Mouse (Mus musculus) cerebellum, adult 9-11 months (tissue): ENCODE data around the gene Rasip1.
"Not testable (repeated sequence)": the region's sequence is repeated elsewhere in the genome, so short reads cannot be mapped to it uniquely, and the experiment has no call there.

Source experiments
- DNase-seq: peaks from one replicate; pipeline ENCODE4 v3.0.0; 2022

Gene Rasip1

DNA sequence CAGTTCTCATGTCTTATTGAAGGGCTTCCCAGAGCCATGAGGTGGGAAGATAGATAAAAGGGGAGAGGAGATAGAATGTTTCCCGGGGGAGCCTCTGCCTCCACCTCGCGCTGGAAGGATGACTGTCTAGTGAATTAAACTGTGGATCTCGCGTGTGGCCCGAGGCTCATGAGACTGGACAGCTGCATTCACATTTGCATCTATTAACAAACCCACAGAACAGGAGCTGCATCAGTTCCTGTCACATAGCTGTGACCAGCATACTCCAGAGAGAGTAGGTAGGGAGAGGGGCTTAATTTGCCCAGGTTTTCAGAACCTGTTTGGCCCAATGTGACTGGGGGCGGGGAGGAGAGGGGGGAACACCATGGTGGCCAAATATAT lies 18.3 kb downstream of the Rasip1 start:
- DNase-seq, result peak; percentile 33

DNA sequence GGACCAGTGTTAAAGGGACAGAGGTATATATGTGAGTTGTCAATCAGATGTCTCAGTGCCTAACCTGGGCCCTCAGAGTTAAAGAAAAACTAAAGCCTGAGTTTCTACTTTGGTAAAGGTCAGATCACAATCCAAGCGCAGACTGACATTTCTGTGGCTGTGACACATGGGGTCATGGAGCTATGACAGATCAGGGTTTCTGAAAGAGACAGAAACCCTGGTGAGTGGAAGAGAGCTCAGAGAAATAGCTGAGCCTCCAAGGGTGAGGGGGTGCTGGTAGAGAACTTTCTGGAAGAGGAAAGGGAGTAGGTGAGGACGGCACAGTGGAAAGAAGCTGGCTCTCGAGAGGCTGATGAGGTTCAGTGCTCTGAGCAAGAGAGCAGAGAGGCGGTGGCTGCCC lies 19.4 kb downstream of the Rasip1 start:
- DNase-seq, result peak; percentile 7

DNA sequence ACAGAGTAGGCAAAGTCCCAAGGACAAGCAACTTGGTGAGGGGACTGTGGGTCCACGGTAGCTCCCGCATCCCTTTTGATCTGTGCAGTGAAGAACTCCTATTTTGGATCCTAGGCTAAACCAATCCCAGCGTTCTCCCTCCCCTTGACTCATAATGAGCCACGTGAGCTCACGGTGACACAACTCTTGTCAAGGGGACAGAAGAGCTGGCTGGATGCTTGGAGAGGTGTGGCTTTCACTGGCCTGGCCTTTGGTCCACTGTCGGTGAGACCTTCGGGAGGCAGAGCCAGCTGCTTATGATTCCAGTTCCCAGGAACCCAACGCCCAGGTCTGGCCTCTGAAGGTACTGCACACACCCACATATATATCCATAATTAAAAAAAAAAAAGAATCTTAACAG lies 22.1 kb downstream of the Rasip1 start:
- no peak for DNase-seq

DNA sequence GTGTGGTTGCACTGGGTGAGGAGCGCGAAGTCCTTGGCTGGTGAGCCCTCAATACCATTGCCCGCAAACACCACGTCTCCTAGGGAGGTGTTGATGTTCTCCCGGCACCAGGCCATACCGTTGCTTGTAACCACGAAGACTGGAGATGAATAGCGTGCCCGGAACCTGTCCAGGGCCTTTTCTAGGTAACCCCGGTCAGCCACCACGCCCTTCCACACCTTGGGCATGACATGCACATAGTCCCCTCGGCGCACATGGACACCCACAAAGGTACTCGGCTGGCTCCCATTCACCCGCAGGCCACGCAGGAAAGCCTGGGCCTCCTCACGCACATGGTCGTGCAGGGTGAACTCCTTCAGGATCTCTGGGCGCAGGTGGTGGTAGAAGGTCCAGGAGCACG lies 23.2 kb downstream of the Rasip1 start:
- DNase-seq, result not testable (repeated sequence)

DNA sequence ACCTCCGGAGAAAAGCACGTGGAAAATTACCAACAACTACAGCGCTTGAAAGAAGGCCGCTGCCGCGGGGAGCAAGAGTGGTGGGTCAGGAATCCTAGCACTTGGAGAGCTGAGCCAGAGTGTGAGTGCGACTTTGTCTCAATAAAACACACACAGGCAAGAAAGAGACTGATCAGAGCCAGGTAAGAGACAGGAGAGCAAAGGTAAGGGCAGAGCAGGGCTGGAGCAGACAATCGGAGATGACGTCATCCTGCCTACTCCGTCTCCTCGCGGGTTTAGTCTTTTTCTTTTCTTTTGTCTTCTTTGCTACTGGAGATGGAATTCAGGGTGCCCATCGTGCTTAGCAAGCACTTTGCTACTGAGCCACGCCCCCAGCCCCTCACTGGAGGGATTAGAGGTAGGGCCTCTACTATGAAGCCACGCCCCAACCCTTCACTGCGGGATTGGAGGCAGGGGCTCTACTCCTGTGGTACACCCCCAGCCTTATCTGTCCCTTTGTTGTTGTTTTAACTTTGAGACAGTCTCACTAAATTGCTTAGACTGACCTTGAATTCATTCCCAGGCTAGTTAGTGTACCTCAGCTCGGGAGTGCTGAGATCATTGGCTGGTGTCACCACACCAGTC lies 27.2 kb downstream of the Rasip1 start:
- DNase-seq, result no peak

DNA sequence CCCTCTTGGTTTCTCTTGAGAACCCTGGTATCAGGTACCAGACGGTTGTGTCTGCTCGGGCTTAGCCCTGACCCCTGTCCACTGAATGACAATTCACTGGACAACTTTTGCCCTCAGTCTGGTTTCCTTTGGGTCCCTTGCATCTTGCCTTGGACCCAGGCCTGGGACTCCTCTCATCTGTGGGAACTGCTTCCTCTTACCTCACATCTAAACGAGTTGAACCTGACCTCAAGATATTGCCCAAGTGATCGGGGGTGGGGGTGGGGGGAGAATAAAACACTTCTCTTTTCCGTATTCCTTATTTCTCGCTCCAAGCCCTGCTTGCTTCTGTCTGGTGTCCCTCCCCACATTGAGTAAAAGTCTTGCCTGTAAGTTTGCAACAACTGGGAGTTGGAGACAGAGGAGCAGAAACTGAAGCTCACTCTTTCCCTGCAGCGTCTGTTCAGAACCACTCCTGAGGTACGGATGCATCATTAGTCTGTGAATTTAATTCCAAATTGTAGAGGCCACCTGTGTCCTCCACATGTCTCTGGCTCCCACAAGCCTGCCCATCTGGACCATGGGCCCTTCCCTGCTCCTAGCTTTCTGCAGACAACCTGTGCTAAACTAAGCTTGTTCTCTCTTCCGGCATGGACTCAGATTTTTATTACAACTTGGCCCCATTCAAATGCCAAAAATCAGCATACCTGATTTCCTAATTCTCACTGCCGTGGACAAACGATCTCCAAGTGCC lies 33.6 kb downstream of the Rasip1 start:
- no peak for DNase-seq

DNA sequence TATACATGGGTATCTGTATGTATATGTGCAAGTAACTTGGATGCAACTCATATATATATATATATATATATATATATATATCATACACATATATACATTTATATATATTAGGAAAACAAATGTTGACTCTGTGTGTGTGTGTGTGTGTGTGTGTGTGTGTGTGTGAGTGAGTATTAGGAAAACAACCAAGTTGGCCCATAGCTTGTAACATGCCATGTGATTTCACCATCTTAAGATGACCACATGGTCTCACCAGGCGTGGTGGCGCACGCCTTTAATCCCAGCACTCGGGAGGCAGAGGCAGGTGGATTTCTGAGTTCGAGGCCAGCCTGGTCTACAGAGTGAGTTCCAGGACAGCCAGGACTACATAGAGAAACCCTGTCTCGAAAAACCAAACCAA lies 34.4 kb downstream of the Rasip1 start:
- DNase-seq, result not testable (repeated sequence)

DNA sequence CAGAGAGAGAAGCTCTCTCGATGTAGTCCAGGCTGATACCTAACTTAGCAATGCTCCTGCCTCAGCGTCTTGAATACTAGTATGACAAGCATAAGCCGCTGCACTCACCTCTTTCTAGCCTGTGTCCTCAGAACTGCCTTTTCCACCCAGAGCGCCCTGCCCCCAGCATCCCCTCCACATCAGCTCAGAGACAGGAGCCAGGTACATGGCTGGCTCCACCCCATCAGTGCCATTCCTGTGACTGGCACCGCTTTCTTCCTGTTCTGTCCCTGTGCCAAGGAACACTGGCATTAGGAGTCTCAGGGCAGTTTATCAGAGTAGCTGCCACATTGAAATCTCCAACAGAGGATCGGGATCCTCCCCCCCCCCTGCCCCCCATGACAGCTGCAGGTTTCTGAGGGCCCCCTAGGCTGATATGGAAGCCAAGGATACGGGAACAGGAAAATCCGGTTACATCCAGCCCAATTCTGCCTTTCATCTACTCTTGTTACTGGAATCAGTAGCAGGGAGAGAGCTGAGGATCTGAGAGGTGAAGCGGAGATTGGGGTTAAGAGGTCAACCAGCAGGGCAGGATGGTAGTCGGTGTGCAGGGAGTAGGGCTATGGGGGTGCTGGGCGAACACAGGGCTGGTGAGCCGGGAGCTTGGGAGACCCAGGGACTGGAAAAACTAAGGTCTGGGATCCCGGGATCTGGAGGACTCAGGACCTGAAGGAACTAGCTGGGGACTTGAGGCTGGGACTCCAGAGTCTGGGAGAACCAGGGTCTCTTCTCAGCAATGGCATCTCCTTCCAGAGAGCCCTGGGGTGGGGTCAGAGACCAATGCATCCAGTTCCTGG lies 38.2 kb downstream of the Rasip1 start:
- DNase-seq, result no peak

DNA sequence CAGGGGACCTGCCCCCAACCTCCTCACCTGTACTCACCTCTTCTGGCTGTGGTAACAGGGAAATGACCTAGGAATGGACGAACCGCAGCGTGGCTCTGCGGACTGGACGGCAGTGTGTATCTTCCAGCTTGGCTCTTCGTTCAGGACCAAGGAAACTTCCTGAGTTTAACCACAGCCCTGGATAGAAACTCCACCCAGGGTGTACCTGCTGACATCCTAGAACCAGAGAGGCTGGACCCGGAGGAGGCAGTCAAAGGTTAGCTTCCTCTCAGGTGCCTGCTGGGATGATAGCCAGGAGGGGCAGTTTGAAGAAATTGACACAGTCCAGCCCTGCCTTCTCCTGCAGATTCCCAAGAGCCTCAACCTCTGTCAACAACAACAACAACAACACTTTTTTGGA lies 38.9 kb downstream of the Rasip1 start, which contains the start of gene Fut2:
TSS of gene Fut2 (minus strand) at position 234 of the 400 bp plus-strand sequence.
- DNase-seq, result no peak

DNA sequence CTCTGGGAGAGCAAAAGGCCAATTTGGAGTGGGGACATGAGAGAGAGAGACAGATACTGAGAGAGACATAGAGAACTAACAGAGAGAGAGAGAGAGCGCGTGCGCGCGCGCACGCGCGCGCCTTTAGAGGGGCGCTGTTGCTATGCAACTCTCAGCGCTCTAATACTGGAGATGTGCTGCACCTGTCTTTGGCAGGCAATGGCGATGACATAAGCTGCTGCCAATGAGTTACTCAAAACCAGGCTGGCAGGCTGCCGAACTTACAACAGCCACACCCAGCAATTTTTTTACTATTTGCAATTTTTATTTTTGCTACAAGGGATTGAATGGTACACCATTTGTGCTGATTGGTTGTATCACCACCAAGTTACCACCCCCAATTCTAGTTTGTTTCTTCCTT lies 40.5 kb downstream of the Rasip1 start:
- DNase-seq, result no peak

DNA sequence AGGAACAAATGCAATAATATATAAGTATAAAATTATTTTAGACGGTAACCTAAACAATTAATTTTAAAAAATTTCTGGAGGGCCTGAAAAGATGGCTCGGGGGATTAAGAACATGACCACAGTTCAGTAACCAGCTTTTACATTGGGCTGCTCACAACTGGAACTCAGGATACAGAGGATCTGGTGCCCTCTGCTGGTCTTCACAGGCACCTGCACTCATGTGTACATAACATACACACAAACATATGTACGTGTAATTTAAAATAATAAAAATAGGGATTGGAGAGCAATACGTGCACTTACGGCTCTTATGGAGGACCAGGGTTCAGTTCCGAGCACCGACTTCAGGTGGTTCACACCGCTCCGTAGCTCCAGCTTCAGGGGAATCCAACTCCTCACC lies 41.6 kb downstream of the Rasip1 start:
- DNase-seq, result no peak

DNA sequence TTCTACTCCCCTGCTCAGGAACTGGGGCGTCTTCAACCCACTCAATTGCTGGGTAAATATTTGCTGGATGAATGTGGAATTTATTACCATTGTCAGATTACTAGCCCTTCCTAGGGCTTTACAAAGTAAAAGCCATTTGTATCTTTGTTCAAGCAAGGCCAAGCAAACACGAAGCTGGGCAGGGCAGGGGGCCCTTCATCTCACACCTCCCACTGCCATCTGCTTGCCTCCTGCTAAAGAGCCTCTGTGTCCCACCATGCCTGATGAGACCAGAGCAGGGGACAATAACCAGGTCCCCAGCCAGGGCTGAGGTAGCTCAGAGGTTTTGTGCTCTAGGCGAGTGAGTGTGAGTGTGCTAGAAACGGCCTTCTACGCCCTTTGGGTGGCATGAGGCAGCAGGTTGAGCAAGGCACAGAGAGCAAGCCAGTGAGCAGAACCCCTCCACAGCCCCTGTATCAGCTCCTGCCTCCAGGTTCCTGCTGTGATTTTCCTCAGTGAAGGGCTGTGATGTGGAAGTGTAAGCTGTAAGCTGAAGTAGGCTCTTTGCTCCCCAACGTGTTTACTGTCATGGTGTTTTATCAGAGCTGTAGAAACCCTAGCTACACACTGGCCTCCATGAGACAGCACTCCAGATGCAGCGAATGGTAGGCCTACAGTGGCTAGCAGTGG lies 50.5 kb downstream of the Rasip1 start:
- DNase-seq, result no peak

DNA sequence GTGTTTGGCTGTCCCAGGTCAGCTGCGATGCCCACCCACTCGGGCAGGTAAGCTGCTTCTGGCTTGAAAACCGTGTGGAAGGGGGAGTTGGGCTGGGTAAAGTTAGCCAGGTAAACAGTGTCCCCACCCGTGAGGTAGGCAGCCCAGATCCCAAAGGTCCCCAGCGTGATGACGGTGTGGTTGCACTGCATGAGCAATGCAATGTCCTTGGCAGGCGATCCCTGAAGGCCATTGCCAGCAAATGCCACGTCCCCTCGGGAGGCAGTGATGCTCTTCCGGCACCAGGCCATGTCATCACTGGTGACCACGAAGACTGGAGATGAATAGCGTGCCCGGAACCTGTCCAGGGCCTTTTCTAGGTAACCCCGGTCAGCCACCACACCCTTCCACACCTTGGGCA lies 51.2 kb downstream of the Rasip1 start:
- no peak for DNase-seq

DNA sequence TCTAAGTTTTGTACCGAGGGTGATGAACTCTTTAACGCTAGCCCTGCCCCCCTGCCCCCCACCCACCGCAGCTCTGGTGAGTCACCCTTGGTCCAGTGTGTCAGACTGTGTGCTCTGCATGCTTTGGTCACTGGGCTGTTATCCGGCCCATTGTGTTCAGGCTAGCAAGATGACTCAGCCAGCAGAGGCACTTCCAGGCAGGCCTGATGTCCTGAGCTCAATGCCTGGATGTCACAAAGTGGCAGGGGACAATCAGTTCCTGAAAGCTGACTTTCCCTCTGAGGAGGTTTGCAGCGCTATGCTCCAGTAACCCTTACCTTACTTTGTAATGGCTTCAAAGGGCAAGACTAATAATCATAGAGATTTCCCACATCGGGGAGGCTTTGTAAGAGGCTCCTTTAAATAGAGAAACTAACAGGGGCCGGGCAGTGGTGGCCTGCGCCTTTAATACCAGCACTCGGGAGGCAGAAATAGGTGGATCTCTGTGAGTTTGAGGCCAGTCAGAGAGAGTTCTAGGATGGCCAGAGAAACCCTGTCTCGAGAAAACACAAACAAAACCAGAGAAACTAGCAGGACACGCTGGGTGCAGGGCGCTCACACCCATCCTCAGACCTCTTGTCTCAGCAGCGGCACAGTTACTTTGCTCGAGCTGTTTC lies 52.8 kb downstream of the Rasip1 start:
- no peak for DNase-seq

DNA sequence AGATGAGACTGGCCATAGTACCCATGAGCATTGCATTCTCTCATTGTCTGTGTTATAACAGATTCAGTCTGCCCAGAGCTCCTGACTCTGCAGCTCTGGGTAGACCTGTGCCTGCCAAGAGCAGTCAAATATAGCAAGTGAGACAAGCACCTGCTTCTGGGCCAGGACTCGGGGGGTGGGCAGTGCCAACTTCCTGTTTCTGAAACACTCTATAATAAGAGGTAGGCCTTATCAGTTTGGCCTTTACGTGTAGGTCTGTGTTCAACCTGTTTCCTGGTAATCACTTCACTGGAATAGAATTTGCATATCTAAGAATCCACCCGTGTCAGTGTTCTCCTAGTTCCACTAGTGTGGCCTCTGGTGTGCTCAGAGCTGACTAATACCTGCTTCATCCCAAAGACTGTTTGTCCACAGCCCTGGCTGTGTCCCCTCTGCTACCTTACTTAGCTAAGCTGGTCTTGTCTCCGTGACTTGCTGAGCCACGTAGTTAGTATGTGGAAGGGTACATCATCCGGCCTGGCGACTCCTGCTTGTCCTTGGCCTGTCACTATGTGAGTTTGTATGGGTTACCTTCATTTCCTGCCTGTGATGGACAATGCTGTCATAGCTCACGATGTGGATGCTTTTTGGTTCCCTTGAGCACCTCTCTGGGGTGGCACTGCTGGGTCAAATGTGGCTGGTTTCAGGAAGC lies 53.9 kb downstream of the Rasip1 start:
- peak; percentile 69 for DNase-seq

DNA sequence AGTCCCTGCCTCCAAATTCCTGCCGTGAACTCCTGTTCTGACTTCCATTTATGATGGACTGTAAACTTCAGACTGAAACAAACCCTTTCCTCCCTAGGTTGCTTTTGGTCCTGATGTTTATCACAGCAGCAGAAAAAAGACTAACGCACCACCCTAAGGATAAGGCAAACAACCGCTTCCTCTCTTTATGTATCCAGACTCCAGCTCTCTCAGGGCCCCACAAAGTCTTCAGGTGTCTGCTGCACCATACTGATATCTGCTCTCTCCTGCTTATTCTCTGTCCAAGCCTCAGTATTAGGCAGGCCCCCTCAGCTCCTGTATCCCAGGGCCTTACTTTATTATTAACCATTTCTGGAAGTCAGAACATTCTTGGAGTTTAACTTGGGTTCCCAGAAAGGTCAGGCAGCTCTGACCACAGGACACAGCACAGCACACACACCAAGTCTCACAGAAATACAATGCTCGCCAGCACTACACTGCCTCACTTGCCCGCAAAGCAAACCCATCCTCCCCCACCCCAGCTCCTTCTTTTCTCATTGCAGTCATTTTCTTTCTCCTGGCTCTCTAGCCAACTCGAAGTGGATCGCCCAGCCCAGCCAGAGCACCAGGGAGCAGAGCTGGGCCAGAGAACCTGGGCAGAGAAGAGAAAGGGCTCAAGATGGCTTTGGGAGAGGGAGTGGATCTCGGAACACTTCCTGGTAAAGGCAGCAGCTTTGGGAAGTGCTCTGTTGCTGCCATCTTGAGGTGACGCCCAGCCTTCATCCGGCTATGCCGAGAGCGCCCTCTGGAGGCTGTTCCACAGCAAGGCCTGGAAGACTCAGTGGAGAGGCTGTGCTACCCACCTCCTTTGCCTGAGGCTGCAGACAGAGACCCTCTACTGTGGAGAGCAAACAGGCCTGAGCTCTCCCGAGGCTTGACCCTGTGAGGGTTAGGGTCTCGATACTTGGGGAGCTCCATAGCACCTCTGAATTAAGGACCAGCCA lies 55.1 kb downstream of the Rasip1 start:
- peak; percentile 88 for DNase-seq

DNA sequence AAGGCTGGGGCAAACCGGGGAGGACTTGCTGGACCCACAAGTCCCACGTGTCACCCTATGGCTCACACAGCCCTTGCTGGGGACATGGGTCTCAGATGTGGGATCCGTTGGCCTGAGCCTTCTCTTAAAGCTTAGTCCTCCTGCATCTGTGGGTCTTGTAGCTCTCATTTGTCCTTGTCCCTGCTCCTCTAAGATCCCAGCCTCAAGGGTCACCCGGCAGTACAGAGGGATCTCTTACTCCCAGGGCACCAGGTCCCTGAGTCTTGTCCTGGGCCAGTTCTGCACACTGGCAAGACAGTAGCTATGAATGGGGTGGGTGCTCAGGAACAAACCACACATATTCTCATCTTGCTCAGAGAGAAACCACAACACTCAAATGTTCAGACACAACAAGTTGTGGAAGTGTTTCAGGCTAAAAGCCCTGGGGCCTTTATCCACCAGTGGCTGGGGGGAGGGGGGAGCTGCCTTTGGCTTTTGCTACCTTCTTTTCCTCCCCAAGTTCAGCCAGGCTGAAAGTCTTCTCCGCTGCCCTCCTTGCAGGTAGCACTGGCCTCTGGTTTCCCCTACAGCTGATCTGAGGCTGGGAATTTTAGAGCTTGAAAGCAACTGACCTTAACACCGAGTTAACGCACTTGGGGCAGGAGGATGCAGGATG lies 56.2 kb downstream of the Rasip1 start, which contains the start of gene Ntn5:
TSS of gene Ntn5 (plus strand) at position 627 of the 655 bp plus-strand sequence.
- DNase-seq, result no peak

DNA sequence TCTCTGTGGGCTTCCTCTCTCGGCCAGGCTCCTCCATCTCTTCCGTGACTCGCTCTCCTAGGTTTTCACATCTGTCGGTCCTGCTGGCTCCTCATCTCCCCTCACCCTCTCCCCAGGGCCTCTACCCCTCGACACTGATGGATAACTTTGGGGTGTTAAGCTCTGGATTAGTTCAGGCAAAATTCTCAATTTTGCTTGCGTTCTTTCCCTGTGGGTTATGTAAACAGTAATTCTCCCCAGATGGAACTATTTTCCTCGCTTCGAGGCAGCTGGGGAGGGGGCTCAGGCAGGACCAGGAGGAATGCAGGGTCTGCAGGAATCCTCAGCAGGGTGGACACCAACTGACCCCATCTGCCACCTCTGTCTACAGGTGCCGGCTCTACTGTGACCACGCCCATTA lies 58.5 kb downstream of the Rasip1 start:
- no peak for DNase-seq

DNA sequence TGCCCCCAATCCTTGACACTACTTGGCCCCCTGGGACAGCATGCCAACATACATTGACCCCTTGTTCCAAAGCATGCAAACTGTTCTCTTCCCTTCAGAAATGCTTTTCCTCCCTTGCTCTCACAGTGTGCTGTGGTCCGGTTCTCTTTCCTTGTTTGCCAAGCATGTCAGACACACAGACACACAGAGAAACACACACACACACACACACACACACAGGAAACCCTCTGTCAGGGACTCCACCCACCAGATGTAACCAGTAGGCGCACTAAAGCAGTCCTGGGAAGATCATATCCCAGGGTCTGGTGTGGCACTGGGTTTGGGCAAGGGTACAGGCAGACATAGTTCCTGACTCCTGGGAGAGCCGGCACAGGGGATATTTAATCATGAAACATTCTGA lies 59.6 kb downstream of the Rasip1 start:
- no peak for DNase-seq
